Mouse (Mus musculus) adipose tissue, adult 10 weeks (tissue): Measurements from ENCODE around the gene Gm49321. TPM values are rescaled to one million over a fixed set of nuclear protein-coding genes. Genes with fewer than 3 reads are reported as not detected.

Experiments
- polyA plus RNA-seq: library from polyadenylated mRNA; stranded (reverse); fragments of 350-450 nt; fragmentation: Illumina TruSeq; extraction: RNeasy Lipid Tissue Mini Kit (QIAGEN cat#74804); gene quantifications from one replicate; pipeline ENCODE4 v1.2.3, GENCODE M21; 2014; ENCODE audit warnings: low read depth, low replicate concordance

Gene Gm49321
- polyA plus RNA-seq, result not detected

DNA sequence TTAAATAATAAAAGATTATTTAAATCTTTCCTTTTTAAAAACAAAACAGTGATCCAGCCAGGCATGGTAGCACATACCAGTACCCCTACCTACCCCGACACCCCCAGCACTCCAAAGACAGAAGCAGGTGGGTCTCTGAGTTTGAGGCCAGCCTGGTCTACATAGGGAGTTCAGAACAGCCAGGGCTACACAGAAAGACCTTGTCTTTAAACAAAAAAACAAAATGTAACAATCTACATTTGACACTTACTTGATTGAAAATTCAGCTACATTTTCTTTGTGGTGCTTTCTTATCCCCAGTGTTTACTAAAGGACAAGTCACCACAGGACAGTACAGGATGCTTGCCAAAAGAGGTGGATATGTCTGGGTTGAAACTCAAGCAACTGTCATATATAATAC lies at the start of gene Gm49321:
Gm49321 (plus strand) TSS at position 301 of the 400 bp plus-strand sequence.

DNA sequence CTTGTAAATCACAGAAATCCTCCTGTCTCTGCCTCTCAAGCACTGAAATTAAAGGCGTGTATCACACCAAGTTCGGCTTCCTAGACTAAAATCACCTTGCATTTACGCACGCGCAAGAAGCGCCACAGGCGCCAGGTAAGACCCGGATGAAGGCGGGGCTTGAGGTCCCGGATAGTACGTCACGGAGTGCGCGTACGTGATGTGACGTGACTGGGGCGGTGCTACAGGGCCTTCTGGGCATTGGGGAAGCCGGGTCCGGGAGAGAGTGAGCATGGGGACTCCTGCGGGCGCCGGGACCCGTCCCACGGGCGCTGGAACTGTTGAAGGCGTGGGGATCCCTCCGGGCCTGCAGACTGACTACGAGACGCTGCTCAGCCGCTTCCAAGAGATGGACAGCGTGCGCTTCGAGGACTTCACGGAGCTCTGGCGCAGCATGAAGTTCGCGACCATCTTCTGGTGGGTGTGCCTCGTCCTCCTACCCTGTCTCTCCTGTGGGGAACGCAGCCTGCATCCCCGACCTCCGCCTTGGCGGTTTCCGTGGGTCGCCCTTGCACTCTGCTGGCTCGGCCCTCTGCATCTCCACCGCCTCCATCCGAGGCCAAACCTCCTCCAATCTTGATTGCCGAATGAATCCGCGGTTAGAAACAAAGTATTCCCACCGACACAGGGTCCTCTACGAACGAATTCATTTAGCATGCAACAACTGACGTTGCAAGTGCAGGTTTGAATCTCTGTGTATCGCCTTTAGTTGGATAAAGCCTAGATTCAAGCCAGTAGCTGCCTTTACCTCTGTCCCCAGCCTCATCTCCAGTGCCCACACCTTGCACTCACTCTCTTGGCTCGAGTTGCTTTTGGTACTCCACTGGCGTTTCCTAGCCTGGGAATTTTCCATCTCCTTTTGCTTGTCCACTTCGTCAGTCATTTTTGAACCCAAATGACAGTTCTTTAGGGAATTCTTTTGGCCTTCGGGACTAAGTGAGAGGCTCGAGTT lies 27.1 kb downstream of the Gm49321 start, which contains the start of gene Snapc1:
Snapc1 (plus strand) TSS at position 191 of the 991 bp plus-strand sequence.

DNA sequence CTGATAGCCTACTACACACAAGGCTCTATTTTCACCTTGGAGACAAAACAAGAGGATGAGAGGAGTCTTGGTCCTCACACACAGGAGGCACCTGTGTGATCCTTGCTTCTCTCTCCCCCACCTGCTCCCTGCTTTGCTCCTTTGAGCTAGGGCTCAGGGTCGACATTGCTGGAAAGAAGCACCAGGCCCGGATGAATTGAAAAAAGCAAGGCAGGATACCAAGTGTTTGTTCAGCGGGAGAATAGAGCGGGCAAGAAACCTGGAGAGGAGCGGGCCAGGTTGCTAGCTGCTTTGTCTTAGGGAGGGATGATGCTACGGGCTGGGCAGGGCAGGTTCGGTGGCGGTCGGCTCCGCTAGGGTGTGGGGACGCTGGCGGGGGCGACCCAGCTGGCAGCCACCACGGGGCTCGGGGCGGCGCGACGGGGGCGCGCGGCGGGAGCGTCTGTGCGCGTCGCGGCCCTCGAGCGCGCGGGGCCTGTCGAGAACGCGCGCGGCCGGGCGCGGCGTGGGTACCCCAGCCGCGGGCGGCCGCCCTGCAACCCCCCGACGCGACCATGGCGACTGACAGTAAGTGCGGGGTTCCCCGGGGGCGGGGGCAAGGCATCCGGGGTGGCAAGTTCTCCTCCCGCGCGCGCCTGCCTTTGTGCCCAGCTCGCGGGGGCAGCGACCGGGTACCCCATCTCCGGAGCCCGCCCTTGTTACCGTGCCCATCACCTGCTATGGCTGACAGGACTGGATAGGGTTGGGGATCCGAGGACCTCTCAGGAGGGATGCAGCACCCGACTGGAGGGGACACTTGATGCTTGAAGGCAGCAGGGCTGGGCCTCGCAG lies 60.1 kb downstream of the Gm49321 start, which contains the start of gene Syt16:
Syt16 (plus strand) TSS at position 365 of the 831 bp plus-strand sequence.

Other genes starting within 250 kb of the Gm49321 start
- gene Hif1a, start 36.3 kb upstream of the Gm49321 start, polyA plus RNA-seq, result 39.3 TPM
- 13.3 TPM for gene Snapc1, start 26.8 kb downstream of the Gm49321 start, polyA plus RNA-seq
- not detected for gene Syt16, start 60.0 kb downstream of the Gm49321 start, polyA plus RNA-seq